Mouse (Mus musculus) E14TG2a.4 (cell line): ENCODE measurements at regions not wholly inside any gene's neighbourhood (a gene's known extent, or its start where the extent isn't known, plus 50 kb on each side); places are given as distances from the start of the nearest gene placed in this dataset.

Source experiments
- H3K27me3 ChIP-seq: 2 replicates; pipeline ENCODE4 v1.6.1; 2014; ENCODE audit warnings: low read length, control low read depth; ENCODE audit not compliant: insufficient read depth
- H3K36me3 ChIP-seq: 2 replicates; pipeline ENCODE4 v1.6.1; 2014; ENCODE audit warnings: low read length, control low read depth; ENCODE audit not compliant: insufficient read depth
- H3K4me1 ChIP-seq: replicated peaks from 2 replicates; pipeline ENCODE4 v1.6.1; 2014; ENCODE audit warnings: low read depth, low read length, control low read depth
- H3K4me3 ChIP-seq: replicated peaks from 2 replicates; pipeline ENCODE4 v1.5.1; 2014; ENCODE audit warnings: mild to moderate bottlenecking, low read length
- H3K9me3 ChIP-seq: 2 replicates; pipeline ENCODE4 v1.6.1; 2014; ENCODE audit warnings: low read length, control low read depth
- CTCF ChIP-seq: conservative IDR thresholded peaks from 2 replicates; pipeline ENCODE4 v1.5.1; 2014; ENCODE audit warnings: low read length
- NANOG ChIP-seq: IDR thresholded peaks from 2 replicates; pipeline ENCODE4 v1.6.1; 2014; ENCODE audit warnings: borderline replicate concordance, low read length, mixed read lengths
- POU5F1 ChIP-seq: IDR thresholded peaks from 2 replicates; pipeline ENCODE4 v1.6.1; 2014; ENCODE audit warnings: low read length, borderline replicate concordance

DNA sequence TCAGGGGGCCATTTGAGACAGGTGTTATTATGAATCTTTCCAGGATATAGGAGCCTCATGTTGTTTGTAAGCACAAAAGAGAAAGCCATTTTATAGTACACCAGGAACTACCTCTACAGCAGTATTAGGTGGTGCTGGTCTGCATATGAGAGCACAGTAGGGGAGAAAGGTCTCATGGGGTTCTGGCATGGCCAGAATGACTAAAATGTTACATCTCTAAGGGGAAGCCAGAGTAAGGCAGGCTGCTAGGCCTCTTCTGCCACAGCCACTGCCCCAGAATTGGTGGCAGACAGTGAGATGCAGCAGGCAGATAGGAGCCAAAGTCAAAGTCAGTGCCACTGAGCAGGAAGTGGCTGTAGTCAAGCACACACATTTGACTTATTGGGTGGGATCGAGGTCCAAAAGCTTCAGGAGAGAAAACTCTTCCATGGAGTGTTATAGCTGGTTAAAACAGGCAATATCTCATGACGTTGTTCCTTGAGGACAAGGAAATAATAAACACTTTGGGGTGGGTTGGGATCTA lies 147.2 kb downstream of the Hira start:
- Histone ChIP-seq H3K36me3 (no peaks in the 10 kb centered on the region), H3K27me3 (no peaks in the 10 kb centered on the region), H3K9me3 (0 out of 2 replicates have a peak, but pooled peaks cover 3% of the 10 kb centered on the region), H3K4me1 (no peaks in the 10 kb centered on the region), H3K4me3 (no peak overlapping the region)
- TF ChIP-seq CTCF (no peak), POU5F1 (no peak), NANOG (no peak)

DNA sequence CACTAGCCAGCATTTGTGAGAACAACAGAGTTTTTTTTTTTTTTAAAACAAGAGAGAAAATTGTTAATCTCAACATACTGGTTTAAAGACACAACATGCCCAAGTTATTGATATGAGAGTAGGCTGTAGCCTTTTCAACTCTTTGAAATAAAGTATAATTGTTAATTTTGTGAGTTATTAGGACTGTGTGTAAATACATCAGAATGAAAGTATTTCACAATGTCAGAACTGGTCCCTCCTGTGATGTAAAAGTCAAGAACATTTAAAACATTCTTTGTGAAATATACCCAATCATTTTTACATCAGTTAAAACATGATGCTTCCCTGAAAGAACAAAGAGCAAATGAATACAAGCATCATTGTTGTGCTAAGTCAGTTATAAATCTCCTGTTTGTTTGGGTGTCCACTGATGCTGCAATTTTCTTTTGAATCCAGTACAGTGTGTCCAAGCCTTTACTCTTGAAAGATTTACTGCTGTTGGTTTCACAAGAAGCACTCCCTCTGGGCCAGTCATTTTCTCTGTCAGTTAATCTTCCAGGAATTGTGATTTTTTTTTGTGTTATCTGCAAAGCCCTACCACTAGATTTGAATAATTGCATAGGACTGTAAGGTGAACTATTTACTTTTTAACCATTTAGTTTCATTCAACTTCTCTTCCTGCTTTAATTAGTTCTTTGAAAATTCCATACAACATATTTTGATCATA lies 148.5 kb downstream of the Hira start:
- Histone ChIP-seq H3K9me3 (0 out of 2 replicates have a peak, but pooled peaks cover 3% of the 10 kb centered on the region), H3K4me1 (no peaks in the 10 kb centered on the region), H3K4me3 (no peak overlapping the region), H3K36me3 (no peaks in the 10 kb centered on the region), H3K27me3 (no peaks in the 10 kb centered on the region)
- TF ChIP-seq NANOG (no peak), CTCF (no peak), POU5F1 (no peak)

DNA sequence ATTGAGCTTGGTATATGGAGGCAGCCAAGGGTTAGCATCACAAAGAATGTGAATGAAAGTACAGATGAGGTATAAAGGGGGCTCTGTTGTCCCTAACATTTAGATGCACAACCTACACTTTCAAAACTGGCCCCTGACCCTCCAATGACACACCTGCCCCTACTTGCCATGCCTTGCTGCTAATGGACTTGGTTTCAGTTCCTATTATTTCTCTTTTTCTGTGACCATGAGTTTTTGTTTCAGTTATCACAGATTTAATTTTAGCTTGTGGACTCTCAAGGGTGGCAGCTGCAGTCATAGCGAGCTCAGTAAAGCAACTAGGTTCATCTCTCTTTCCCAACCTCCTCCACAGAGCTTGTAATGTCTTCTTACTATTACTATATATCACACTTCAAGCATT lies 150.3 kb downstream of the Hira start:
- TF ChIP-seq POU5F1, result no peak
- no peak for TF ChIP-seq NANOG
- no peak for TF ChIP-seq CTCF
- H3K9me3 ChIP-seq, result 0 out of 2 replicates have a peak, but pooled peaks cover 3% of the 10 kb centered on the region

DNA sequence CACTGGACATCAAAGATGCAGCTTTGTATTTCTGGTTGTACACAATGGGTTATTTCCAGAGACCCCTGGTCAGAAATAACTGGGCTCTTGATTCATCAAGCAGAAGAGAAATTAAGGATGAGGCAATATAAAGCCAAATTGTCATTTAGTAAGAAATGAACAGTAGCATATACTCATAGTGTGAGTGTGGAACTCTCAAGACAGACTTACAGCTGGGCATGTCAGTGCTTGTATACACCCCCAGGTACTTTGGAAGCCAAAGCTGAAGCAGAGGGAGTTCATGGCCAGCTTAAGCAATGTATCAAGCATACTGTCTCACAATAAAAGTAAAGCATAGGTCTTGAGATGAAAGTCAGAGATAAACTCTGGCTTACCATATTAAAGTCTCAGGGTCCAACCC lies 155.7 kb downstream of the Hira start:
- Histone ChIP-seq H3K27me3 (no peaks in the 10 kb centered on the region), H3K9me3 (no peaks in the 10 kb centered on the region), H3K4me1 (peaks cover 9% of the 10 kb centered on the region), H3K36me3 (no peaks in the 10 kb centered on the region), H3K4me3 (no peak overlapping the region)
- no peak for TF ChIP-seq CTCF
- TF ChIP-seq POU5F1, result no peak
- no peak for TF ChIP-seq NANOG

More for the DNA sequence above, 150.3 kb downstream of the Hira start:
- H3K36me3 ChIP-seq, result no peaks in the 10 kb centered on the region
- H3K4me3 ChIP-seq, result no peak overlapping the region
- no peaks in the 10 kb centered on the region for H3K27me3 ChIP-seq
- H3K4me1 ChIP-seq, result no peaks in the 10 kb centered on the region

DNA sequence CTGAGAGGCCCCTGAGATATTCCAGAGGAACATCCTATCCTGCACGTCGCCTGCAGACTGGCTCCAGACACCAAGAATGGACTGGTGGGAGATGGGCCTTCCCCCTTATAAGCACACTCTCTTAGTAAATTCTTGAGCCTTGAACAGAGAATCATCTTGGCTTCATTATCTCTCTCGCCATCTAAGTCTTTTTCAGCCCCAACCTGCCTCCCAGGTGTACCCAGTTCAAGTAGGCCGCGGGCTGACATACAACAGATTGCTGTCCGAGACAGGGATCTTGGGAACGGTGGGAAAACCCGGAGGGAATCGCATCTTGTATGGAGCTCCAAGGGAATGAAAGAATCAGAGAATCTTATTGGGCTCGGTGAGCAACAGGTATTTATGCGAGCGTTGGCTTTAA lies 158.9 kb downstream of the Hira start:
- peaks cover 8% of the 10 kb centered on the region for H3K36me3 ChIP-seq
- no peaks in the 10 kb centered on the region for H3K27me3 ChIP-seq
- TF ChIP-seq CTCF (no peak), NANOG (no peak)
- peak overlapping the region; percentile 83 for H3K4me3 ChIP-seq
- peaks cover 14% of the 10 kb centered on the region for H3K9me3 ChIP-seq
- peaks cover 9% of the 10 kb centered on the region for H3K4me1 ChIP-seq

DNA sequence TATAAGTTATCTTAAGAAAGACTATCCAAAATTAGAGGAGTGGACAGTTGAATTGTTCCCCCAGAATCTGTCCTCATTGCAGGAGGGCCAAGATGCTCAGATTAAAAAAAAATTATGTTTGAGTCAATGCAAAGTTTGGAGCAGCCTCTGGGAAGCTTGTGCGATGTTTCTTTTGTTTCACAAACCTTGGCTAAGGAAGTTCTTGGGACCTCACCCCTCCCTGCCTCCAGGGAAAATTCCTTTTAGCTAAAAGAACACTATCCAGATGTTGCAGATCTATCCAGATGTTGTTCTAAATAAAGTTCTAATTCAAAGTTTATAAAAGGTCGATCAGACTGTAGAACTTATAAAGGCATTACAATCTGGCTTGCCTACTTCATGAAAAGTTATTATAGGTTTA lies 160.8 kb downstream of the Hira start:
- Histone ChIP-seq H3K4me3 (peak overlapping the region; percentile 83), H3K27me3 (no peaks in the 10 kb centered on the region), H3K9me3 (peaks cover 33% of the 10 kb centered on the region), H3K4me1 (peaks cover 9% of the 10 kb centered on the region), H3K36me3 (peaks cover 27% of the 10 kb centered on the region)
- TF ChIP-seq CTCF (no peak), NANOG (no peak), POU5F1 (no peak)

DNA sequence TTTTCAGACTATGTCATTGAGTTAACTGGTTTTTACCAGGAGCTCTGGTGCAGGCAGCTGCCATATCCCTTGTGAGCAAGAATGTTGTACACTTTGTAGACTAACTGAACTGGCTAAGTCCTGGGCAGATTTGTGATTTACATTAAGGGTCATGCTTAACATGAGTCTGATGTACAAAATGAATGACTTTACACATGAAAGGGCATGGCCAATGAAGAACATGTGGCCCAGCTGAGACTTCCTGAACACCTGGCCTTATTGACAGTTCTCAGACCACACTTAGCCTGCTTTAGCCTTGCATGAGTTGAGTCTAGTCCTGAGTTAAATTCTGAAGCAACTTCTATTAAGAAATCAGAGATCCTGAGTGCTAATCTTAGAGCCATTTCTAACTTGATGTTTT lies 176.0 kb downstream of the Hira start:
- no peak for TF ChIP-seq POU5F1
- Histone ChIP-seq H3K36me3 (no peaks in the 10 kb centered on the region), H3K9me3 (no peaks in the 10 kb centered on the region), H3K4me3 (no peak overlapping the region), H3K4me1 (no peaks in the 10 kb centered on the region), H3K27me3 (no peaks in the 10 kb centered on the region)

DNA sequence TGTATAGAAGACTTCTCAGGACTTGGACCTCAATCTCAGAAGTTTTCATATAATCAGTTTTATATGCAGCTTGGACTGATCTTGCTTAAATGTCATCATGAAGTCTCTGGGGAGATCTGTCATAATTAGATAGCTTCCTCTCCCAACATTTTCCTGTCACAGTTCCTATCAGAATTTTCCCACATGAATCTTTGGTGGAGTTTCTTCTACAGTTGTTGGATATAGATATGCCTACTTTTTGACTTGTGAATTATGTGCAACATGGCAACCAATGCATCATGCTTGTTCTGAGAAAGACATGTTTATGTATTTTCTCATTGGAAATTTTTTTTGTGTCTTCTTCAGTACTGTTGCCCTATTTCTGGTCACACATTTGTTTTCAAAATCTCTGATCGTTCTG lies 183.5 kb downstream of the Hira start:
- no peaks in the 10 kb centered on the region for H3K9me3 ChIP-seq
- no peak overlapping the region for H3K4me3 ChIP-seq
- TF ChIP-seq NANOG (no peak), CTCF (no peak), POU5F1 (no peak)
- H3K27me3 ChIP-seq, result no peaks in the 10 kb centered on the region
- no peaks in the 10 kb centered on the region; the same call in 1 of the 2 replicates for H3K4me1 ChIP-seq
- 0 out of 2 replicates have a peak, but pooled peaks cover 3% of the 10 kb centered on the region for H3K36me3 ChIP-seq

DNA sequence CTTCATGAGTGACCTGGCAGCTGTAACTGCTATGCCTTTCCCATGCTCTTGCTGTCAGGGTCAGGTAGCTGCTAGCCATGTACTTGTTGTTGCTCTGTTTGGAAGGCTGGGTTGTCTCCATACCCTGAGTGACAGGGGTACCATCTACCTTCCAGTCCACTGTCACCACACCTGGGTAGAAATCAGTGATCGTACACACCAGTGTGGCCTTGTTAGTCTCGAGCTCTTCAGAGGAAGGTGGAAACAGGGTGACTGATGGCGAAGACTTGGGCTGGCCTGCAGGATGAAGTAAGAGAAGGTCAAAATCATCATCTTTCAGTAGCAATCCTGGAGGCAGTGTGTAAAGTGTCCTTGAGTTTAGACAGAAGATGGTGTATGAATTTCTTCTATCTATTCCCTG lies 185.0 kb downstream of the Hira start:
- Histone ChIP-seq H3K4me1 (no peaks in the 10 kb centered on the region; the same call in 1 of the 2 replicates), H3K36me3 (peaks cover 3% of the 10 kb centered on the region; the same call in 1 of the 2 replicates), H3K9me3 (peaks cover 2% of the 10 kb centered on the region), H3K4me3 (no peak overlapping the region), H3K27me3 (no peaks in the 10 kb centered on the region)
- TF ChIP-seq POU5F1, result no peak
- no peak for TF ChIP-seq NANOG
- TF ChIP-seq CTCF, result no peak
